Comparison of ENCODE assay signal across 15 mouse cellular contexts in the genomic region with DNA sequence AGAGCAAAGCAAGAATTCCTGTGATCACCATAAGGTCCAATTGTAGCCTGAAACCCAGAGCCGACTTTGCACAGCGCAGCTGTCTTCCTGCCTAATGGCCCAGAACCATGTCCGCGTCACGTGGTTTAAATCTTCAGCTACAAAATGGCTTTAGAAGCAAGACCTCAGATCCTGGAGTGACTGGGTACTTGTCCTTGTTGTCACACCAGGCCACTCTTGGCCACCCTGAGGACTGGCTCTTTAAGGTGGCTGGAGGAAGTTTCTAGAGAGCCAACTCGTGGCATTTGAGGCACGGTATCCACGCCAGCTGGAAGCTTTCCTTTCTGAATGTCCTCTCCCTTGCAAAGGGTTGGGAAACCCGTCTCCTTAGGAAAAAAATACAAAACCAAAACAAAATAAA. TPM values are rescaled to one million over a fixed set of nuclear protein-coding genes. Genes with fewer than 3 reads are reported as not detected.
DNase-seq lines count a peak whose midpoint lies in the region; ATAC-seq and TF ChIP-seq lines count a peak whose summit lies in the region.
"Had no signal": no experiment of that assay in that cellular context is flagged by ENCODE, and none has a peak within 500 bp of the region (broad histone marks: within the 10 kb centered on the region; RNA-seq: fewer than 3 reads in every experiment).

No protein-coding gene starts in this region.

- no peaks in the 10 kb centered on the region for H3K4me1 ChIP-seq in hindbrain, postnatal 0 days (ENCODE audit: insufficient read depth, low read length)
- H3K4me1 ChIP-seq in hindbrain, embryonic 13.5 days (replicated peaks): peaks cover 8% of the 10 kb centered on the region; the same call in 1 of the 2 replicates
- peaks cover 12% of the 10 kb centered on the region; the same call in 1 of the 2 replicates for H3K4me1 ChIP-seq in kidney, embryonic 14.5 days (ENCODE audit: control insufficient read depth, insufficient read depth, low read length)

- WGBS in hindbrain, postnatal 0 days: 50% methylated on average over 9 of the region's 9 CpGs
- 73% methylated on average over 9 of the region's 9 CpGs for WGBS in hindbrain, embryonic 13.5 days
- 19% methylated on average over 9 of the region's 9 CpGs for WGBS in kidney, embryonic 14.5 days

- H3K4me3 ChIP-seq in hindbrain, postnatal 0 days (ENCODE audit: low read length): no peak overlapping the region
- H3K4me3 ChIP-seq in hindbrain, embryonic 13.5 days: no peak overlapping the region
- no peak overlapping the region for H3K4me3 ChIP-seq in kidney, embryonic 14.5 days (ENCODE audit: low read length)
- H3K4me3 ChIP-seq: forebrain, embryonic 13.5 days; limb, embryonic 15.5 days had no signal

- no peaks in the 10 kb centered on the region for H3K36me3 ChIP-seq in hindbrain, postnatal 0 days (ENCODE audit: insufficient read depth, low read length)
- no peaks in the 10 kb centered on the region for H3K36me3 ChIP-seq in hindbrain, embryonic 13.5 days
- H3K36me3 ChIP-seq in kidney, embryonic 14.5 days (ENCODE audit: control insufficient read depth, insufficient read depth, low read length): no peaks in the 10 kb centered on the region
- H3K36me3 ChIP-seq: limb, embryonic 15.5 days had no signal

- ATAC-seq in hindbrain, postnatal 0 days: no peak
- ATAC-seq in hindbrain, embryonic 13.5 days (ENCODE audit: low FRiP score): no peak
- ATAC-seq in kidney, embryonic 14.5 days (ENCODE audit: low FRiP score, low TSS enrichment): peak; percentile 47; the same call in 1 of the 2 replicates
- ATAC-seq: forebrain, embryonic 13.5 days had no signal

- H3K27ac ChIP-seq in hindbrain, postnatal 0 days: no peak overlapping the region
- no peak overlapping the region for H3K27ac ChIP-seq in hindbrain, embryonic 13.5 days
- peak overlapping the region; percentile 30 for H3K27ac ChIP-seq in kidney, embryonic 14.5 days (ENCODE audit: low read depth, low read length)
- H3K27ac ChIP-seq: forebrain, embryonic 13.5 days; limb, embryonic 15.5 days had no signal

- no peak for TF ChIP-seq CTCF in hindbrain, postnatal 0 days (IDR thresholded peaks at IDR 0.05; ENCODE audit: low read depth)

- H3K9ac ChIP-seq in hindbrain, postnatal 0 days (replicated peaks; ENCODE audit: low read length): no peak overlapping the region
- no peak overlapping the region for H3K9ac ChIP-seq in hindbrain, embryonic 13.5 days
- H3K9ac ChIP-seq in kidney, embryonic 14.5 days (ENCODE audit: low read depth, low read length): no peak overlapping the region
- H3K9ac ChIP-seq: forebrain, embryonic 13.5 days; limb, embryonic 15.5 days had no signal

- DNase-seq in hindbrain, postnatal 0 days (ENCODE audit: low spot score): peak; percentile 48
- peak; percentile 21 for DNase-seq in fibroblast of lung, adult 2 months (ENCODE audit: low read depth)
- DNase-seq in lung, postnatal 25 days (ENCODE audit: low spot score): peak; percentile 54
- no peak for DNase-seq in Muller cell, postnatal 12 days (ENCODE audit: inconsistent ontology term)
- no peak for DNase-seq in cerebellum, adult 9-10 months
- DNase-seq in ovary, postnatal 36 days (ENCODE audit: low spot score): no peak
- DNase-seq: embryo, embryonic 11 days; heart, postnatal 14 days; layer of hippocampus, adult 9-11 months had no signal

- no peaks in the 10 kb centered on the region for H3K9me3 ChIP-seq in hindbrain, postnatal 0 days (ENCODE audit: low read length)
- H3K9me3 ChIP-seq in hindbrain, embryonic 13.5 days: no peaks in the 10 kb centered on the region
- no peaks in the 10 kb centered on the region for H3K9me3 ChIP-seq in kidney, embryonic 14.5 days (ENCODE audit: control insufficient read depth, low read length)
- H3K9me3 ChIP-seq: forebrain, embryonic 13.5 days; limb, embryonic 15.5 days had no signal

- no peaks in the 10 kb centered on the region; the same call in 1 of the 2 replicates for H3K27me3 ChIP-seq in hindbrain, postnatal 0 days (ENCODE audit: insufficient read depth, low read length)
- 0 out of 2 replicates have a peak, but pooled peaks cover 3% of the 10 kb centered on the region for H3K27me3 ChIP-seq in hindbrain, embryonic 13.5 days
- no peaks in the 10 kb centered on the region for H3K27me3 ChIP-seq in kidney, embryonic 14.5 days (ENCODE audit: control insufficient read depth, insufficient read depth, low read length)
- H3K27me3 ChIP-seq: limb, embryonic 15.5 days had no signal

- H3K4me2 ChIP-seq in hindbrain, postnatal 0 days (ENCODE audit: low read depth, low read length): no peak overlapping the region
- no peak overlapping the region for H3K4me2 ChIP-seq in hindbrain, embryonic 13.5 days
- H3K4me2 ChIP-seq in kidney, embryonic 14.5 days (replicated peaks; ENCODE audit: low read depth, low read length): no peak overlapping the region; the same call in 1 of the 2 replicates
- H3K4me2 ChIP-seq: forebrain, embryonic 13.5 days; limb, embryonic 15.5 days had no signal

RNA-seq across cellular contexts. Expression of a gene that starts 10.1 kb away (rescaled TPM):
- not detected in 2 replicates for total RNA-seq in hindbrain, postnatal 0 days (2014; rRNA removed)
- not detected in 2 replicates for polyA plus RNA-seq in hindbrain, postnatal 0 days (2015; fragmentation: Nextera tagmentation; extraction: Ambion mirVana)
- not detected in 2 replicates for polyA plus RNA-seq in hindbrain, embryonic 13.5 days (2015; fragmentation: Nextera tagmentation; extraction: Ambion mirVana)
- polyA plus RNA-seq in kidney, embryonic 14.5 days (2014; fragmentation: Nextera tagmentation; extraction: Ambion mirVana): not detected in 2 replicates
- total RNA-seq: heart, postnatal 14 days; MEL had no signal
- polyA plus RNA-seq: brain, embryonic 14.5 days; forebrain, embryonic 13.5 days; limb, embryonic 15.5 days had no signal

RNA-seq across cellular contexts. Expression of a gene that starts 33.8 kb away (rescaled TPM):
- total RNA-seq in hindbrain, postnatal 0 days (2014; rRNA removed): 0.07 TPM in 1 of 2 replicates, not detected in the other
- polyA plus RNA-seq in hindbrain, postnatal 0 days (2015; fragmentation: Nextera tagmentation; extraction: Ambion mirVana): 0.05 TPM in 1 of 2 replicates, not detected in the other
- polyA plus RNA-seq in hindbrain, embryonic 13.5 days (2015; fragmentation: Nextera tagmentation; extraction: Ambion mirVana): not detected in 2 replicates
- polyA plus RNA-seq in kidney, embryonic 14.5 days (2014; fragmentation: Nextera tagmentation; extraction: Ambion mirVana): 0.69 and 0.94 TPM in 2 replicates
- total RNA-seq: MEL had no signal
- polyA plus RNA-seq: forebrain, embryonic 13.5 days had no signal

RNA-seq across cellular contexts. Expression of a gene that starts 45.6 kb away (rescaled TPM):
- not detected in 2 replicates for total RNA-seq in hindbrain, postnatal 0 days (2014; rRNA removed)
- not detected in 2 replicates for polyA plus RNA-seq in hindbrain, postnatal 0 days (2015; fragmentation: Nextera tagmentation; extraction: Ambion mirVana)
- polyA plus RNA-seq in hindbrain, embryonic 13.5 days (2015; fragmentation: Nextera tagmentation; extraction: Ambion mirVana): not detected in 2 replicates
- not detected in 2 replicates for polyA plus RNA-seq in kidney, embryonic 14.5 days (2014; fragmentation: Nextera tagmentation; extraction: Ambion mirVana)
- total RNA-seq: heart, postnatal 14 days; MEL had no signal
- polyA plus RNA-seq: brain, embryonic 14.5 days; forebrain, embryonic 13.5 days had no signal

RNA-seq across cellular contexts. Expression of a gene that starts 50.3 kb away (rescaled TPM):
- 6.1 and 11.3 TPM in 2 replicates for total RNA-seq in hindbrain, postnatal 0 days (2014; rRNA removed)
- 5.5 and 5.6 TPM in 2 replicates for polyA plus RNA-seq in hindbrain, postnatal 0 days (2015; fragmentation: Nextera tagmentation; extraction: Ambion mirVana)
- 2.8 and 3.5 TPM in 2 replicates for polyA plus RNA-seq in hindbrain, embryonic 13.5 days (2015; fragmentation: Nextera tagmentation; extraction: Ambion mirVana)
- polyA plus RNA-seq in kidney, embryonic 14.5 days (2014; fragmentation: Nextera tagmentation; extraction: Ambion mirVana): 2.9 and 3.6 TPM in 2 replicates
- total RNA-seq: MEL had no signal

Comparison
In these comparisons a context has a peak if more than half of its experiments do, and no peak if none do; other contexts are left out.
1. DNase-seq: peak in hindbrain, postnatal 0 days (single experiment), fibroblast of lung, adult 2 months (single experiment) and lung, postnatal 25 days (single experiment); none in Muller cell, postnatal 12 days (single experiment), cerebellum, adult 9-10 months (single experiment) and ovary, postnatal 36 days (single experiment).